Mouse (Mus musculus) heart, embryonic 13.5 days (tissue): ENCODE data around the gene E130114P18Rik. TPM values are rescaled to one million over a fixed set of nuclear protein-coding genes. Genes with fewer than 3 reads are reported as not detected.

Experiments used
- ATAC-seq: fragments of 200-750 bp; cut with Nextera tagmentation; 2 replicates; pipeline ENCODE4 v1.8.0; 2017; ENCODE audit warnings: moderate TSS enrichment; ENCODE audit not compliant: insufficient number of reproducible peaks, low FRiP score, low TSS enrichment; ENCODE audit errors: extremely low read depth
- H3K27ac ChIP-seq: fragments of 300-500 bp; sonication (generic); replicated peaks from 2 replicates; pipeline ENCODE4 v1.5.1; 2015; ENCODE audit warnings: moderate library complexity, mild to moderate bottlenecking, inconsistent platforms
- H3K27me3 ChIP-seq: fragments of 300-500 bp; sonication (generic); replicated peaks from 2 replicates; pipeline ENCODE4 v1.6.1; 2015; ENCODE audit warnings: mild to moderate bottlenecking, inconsistent platforms
- H3K36me3 ChIP-seq: fragments of 300-500 bp; sonication (generic); 2 replicates; pipeline ENCODE4 v1.6.1; 2015; ENCODE audit warnings: mild to moderate bottlenecking, inconsistent platforms
- H3K4me1 ChIP-seq: fragments of 300-500 bp; sonication (generic); 2 replicates; pipeline ENCODE4 v1.6.1; 2015; ENCODE audit warnings: inconsistent platforms
- H3K4me2 ChIP-seq: fragments of 300-500 bp; sonication (generic); 2 replicates; pipeline ENCODE4 v1.6.1; 2015; ENCODE audit warnings: inconsistent platforms, mild to moderate bottlenecking, moderate library complexity
- H3K4me3 ChIP-seq: fragments of 300-500 bp; sonication (generic); 2 replicates; pipeline ENCODE4 v1.5.1; 2015; ENCODE audit warnings: moderate library complexity, mild to moderate bottlenecking, inconsistent platforms
- H3K9ac ChIP-seq: fragments of 300-500 bp; sonication (generic); 2 replicates; pipeline ENCODE4 v1.6.1; 2015; ENCODE audit warnings: inconsistent platforms, mild to moderate bottlenecking, moderate library complexity
- H3K9me3 ChIP-seq: fragments of 300-500 bp; sonication (generic); 2 replicates; pipeline ENCODE4 v1.6.1; 2016; ENCODE audit warnings: inconsistent platforms
- WGBS: fragments of 180-500 bp; shearing (Covaris S2); methylation state at CpG from one replicate; pipeline ENCODE4 v1.1.7; 2015; ENCODE audit warnings: mixed read lengths; 5-methylcytosine and 5-hydroxymethylcytosine counted together
- polyA plus RNA-seq: library from polyadenylated mRNA; unstranded; fragments of >200 nt; fragmentation: Nextera tagmentation; extraction: Ambion mirVana; gene quantifications from 2 replicates; pipeline ENCODE4 v1.2.1, GENCODE M21; 2015

The E130114P18Rik gene
- polyA plus RNA-seq, 1 experiment from 2014 or later, result 0.48 TPM

DNA sequence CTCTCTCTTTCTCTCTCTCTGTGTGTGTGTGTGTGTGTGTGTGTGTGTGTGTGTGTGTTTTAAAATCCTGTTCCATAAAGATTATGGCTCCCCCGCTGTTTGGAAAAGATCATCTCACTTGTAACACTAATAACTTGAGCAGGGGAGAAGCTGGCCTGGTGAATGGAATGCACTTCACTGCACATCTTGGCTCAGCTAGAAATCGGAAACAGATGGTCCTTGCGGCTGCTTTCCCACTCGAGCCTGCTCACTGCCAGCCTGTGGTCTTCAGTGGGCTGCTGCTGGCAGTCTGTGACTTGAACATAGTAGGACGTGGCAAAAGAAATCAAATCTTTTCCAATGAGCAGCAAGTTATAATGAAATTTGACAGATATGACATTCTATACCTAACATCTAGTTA lies 202.4 kb downstream of the E130114P18Rik start:
- no peaks in the 10 kb centered on the region for H3K9me3 ChIP-seq
- WGBS, result 31% methylated on average over 5 of the region's 5 CpGs
- H3K4me1 ChIP-seq, result no peaks in the 10 kb centered on the region
- no peak overlapping the region for H3K9ac ChIP-seq
- ATAC-seq, result no peak
- no peak overlapping the region for H3K27ac ChIP-seq
- H3K36me3 ChIP-seq, result no peaks in the 10 kb centered on the region
- H3K27me3 ChIP-seq, result no peaks in the 10 kb centered on the region
- no peak overlapping the region for H3K4me2 ChIP-seq
- H3K4me3 ChIP-seq, result no peak overlapping the region

DNA sequence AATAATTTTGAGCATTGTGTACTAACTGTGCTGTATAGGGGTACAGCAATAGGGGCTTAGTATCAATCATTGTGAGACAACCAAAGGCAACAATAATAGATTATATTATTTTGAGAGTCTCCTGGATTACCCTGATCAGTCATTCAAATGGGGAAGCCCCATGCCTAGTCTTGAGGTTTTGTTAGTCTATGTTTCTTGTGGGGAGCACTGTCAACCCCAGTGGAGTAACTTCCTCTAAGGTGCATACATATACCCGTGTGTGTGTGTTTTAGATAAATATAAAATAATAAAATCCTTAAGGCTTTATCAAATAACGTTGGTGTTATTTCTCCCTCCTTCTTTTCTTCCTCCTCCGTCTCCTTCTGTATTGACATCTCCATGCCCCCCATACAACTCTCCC lies 208.6 kb downstream of the E130114P18Rik start:
- Histone ChIP-seq H3K9me3 (no peaks in the 10 kb centered on the region), H3K9ac (no peak overlapping the region), H3K4me2 (no peak overlapping the region), H3K27me3 (no peaks in the 10 kb centered on the region), H3K4me3 (no peak overlapping the region), H3K27ac (no peak overlapping the region), H3K36me3 (no peaks in the 10 kb centered on the region), H3K4me1 (no peaks in the 10 kb centered on the region)
- WGBS, result 61% methylated on average over 3 of the region's 3 CpGs
- ATAC-seq, result no peak

DNA sequence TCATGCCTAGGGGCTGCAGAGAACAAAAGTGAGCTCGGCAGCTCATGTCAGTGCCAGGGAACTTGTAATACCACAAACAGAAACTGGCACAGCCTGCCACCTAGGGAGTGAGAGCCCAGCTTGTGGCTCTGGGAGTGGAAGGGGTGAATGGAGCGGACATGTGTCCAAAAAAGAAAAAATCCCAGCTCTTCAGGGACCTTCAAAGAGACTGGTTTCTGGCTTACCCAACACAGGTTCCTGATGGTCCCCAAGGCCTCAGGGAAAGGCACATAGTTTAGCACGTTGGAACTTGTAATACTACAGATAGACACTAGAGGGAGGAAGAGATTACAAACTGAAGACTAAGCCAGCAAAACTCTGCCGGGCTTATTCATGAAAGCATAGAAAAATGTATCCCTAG lies 213.2 kb downstream of the E130114P18Rik start:
- H3K27ac ChIP-seq, result no peak overlapping the region
- H3K4me3 ChIP-seq, result no peak overlapping the region
- no peak overlapping the region for H3K4me2 ChIP-seq
- no peaks in the 10 kb centered on the region for H3K27me3 ChIP-seq
- WGBS, result 35% methylated on average over 4 of the region's 4 CpGs
- H3K9me3 ChIP-seq, result no peaks in the 10 kb centered on the region
- H3K4me1 ChIP-seq, result no peaks in the 10 kb centered on the region
- no peaks in the 10 kb centered on the region for H3K36me3 ChIP-seq
- no peak overlapping the region for H3K9ac ChIP-seq
- no peak for ATAC-seq

DNA sequence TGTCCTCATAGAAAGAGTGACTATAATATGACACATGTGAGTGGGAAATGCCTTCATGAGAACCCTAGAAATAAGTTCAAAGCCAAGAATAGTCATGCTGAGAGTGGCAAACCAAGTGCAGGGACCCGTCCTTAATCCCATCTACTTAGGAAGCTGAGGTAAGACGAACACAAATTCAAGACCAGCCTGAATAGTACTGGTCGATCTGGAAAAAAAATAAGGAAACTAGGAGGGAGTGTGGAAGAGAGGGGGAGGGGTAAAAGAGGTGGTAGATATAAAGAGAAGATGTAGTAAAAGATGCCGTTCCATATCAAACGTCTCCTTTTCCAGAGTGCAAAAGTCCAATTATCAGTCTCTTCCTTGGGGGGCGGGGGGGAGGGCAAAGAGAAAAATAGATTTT lies 213.7 kb downstream of the E130114P18Rik start:
- H3K36me3 ChIP-seq, result no peaks in the 10 kb centered on the region
- H3K4me1 ChIP-seq, result no peaks in the 10 kb centered on the region
- H3K9me3 ChIP-seq, result no peaks in the 10 kb centered on the region
- 70% methylated on average over 6 of the region's 6 CpGs for WGBS
- no peak overlapping the region for H3K27ac ChIP-seq
- H3K4me3 ChIP-seq, result no peak overlapping the region
- no peaks in the 10 kb centered on the region for H3K27me3 ChIP-seq
- no peak overlapping the region for H3K4me2 ChIP-seq
- ATAC-seq, result no peak
- no peak overlapping the region for H3K9ac ChIP-seq

DNA sequence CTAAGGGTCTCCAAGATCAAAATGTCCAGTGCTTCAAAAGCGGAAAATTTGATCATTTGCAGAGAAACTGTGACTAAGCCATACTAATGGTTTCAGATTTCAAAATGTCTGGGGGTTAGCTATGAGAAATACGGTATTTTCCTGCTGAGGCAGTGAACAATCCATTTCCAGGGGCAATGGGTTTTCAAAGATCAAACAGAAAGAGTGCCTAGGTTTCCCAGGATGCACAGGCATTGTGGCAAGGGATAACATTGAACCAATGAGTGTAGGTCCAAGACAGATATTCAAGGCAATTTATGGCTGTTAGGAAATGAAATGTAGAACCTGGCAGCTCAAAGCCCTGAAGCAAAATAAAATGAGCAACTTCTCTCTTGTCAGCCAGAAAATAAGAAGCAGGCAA lies 220.3 kb downstream of the E130114P18Rik start:
- Histone ChIP-seq H3K36me3 (no peaks in the 10 kb centered on the region), H3K27me3 (no peaks in the 10 kb centered on the region), H3K4me1 (no peaks in the 10 kb centered on the region), H3K27ac (no peak overlapping the region), H3K4me2 (no peak overlapping the region), H3K4me3 (no peak overlapping the region), H3K9me3 (no peaks in the 10 kb centered on the region), H3K9ac (no peak overlapping the region)
- 73% methylated on average over 2 of the region's 2 CpGs for WGBS
- no peak for ATAC-seq

DNA sequence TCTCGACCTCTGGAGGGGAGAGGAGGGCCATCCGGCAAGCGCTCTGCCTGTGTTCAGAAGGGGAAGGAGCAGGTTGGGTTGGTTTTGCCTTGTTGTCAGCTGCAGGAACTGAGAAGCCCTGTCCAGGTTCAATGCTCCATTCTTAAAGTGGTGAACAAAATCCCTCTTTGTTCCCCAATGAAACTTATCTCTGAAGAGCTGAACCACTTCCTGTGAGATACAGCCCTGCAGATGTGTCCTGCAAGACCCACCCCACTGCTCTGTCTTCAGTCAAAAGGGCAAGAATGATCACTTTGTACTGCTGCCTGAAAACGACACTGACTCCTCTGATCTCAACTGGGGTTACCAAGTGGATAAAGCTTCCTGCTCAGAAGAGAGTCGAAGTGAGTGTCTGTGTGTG lies 233.9 kb downstream of the E130114P18Rik start:
- no peak overlapping the region for H3K27ac ChIP-seq

DNA sequence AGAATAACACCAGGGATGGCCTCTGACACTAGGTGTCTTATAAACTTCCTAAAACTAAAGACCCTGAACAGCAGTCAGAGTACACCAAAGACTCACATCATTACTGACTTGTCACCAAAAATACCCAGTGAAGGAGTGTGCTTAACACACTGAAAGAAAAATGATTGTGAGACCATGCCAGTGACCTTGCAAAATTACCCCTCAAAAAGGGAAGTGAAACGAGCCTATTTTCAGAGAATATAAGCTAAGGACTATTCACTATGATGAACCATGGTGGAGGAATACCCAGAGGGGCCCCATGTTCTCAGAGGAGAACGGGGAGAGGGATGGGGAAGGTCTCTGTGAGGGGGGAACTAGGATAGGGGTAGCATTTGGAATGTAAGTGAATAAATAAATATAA lies 245.8 kb downstream of the E130114P18Rik start:
- H3K9ac ChIP-seq, result no peak overlapping the region
- H3K4me3 ChIP-seq, result no peak overlapping the region
- H3K27me3 ChIP-seq, result no peaks in the 10 kb centered on the region
- H3K4me2 ChIP-seq, result no peak overlapping the region
- ATAC-seq, result no peak
- H3K27ac ChIP-seq, result no peak overlapping the region
- WGBS, result 63% methylated on average over 2 of the region's 2 CpGs
- H3K4me1 ChIP-seq, result no peaks in the 10 kb centered on the region
- H3K36me3 ChIP-seq, result no peaks in the 10 kb centered on the region
- H3K9me3 ChIP-seq, result no peaks in the 10 kb centered on the region

More for the DNA sequence above, 233.9 kb downstream of the E130114P18Rik start:
- Histone ChIP-seq H3K9ac (no peak overlapping the region), H3K27me3 (no peaks in the 10 kb centered on the region), H3K4me2 (no peak overlapping the region), H3K4me1 (peaks cover 13% of the 10 kb centered on the region), H3K36me3 (no peaks in the 10 kb centered on the region), H3K9me3 (no peaks in the 10 kb centered on the region), H3K4me3 (no peak overlapping the region)
- no peak for ATAC-seq
- WGBS, result 23% methylated on average over 5 of the region's 5 CpGs

DNA sequence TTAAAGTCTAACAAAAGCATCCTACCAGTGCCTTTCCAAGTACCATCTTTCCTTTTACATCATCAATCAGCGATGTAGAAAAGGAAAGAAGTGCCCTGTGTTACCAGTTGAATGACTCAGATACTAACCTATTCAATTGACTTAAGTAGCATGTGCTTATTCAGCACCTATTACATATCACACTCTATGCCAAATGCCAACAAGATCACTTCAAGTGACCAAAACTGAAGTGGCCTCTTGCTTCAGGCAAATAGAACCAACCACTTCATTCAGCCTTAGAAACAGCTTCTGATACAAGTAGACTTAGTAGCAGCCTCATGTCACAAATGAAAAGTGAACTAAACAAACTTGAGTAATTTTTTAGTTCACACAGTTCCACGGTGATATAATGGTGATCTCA lies 249.4 kb downstream of the E130114P18Rik start:
- 72% methylated on average over 2 of the region's 2 CpGs for WGBS
- ATAC-seq, result no peak

More for the DNA sequence above, 249.4 kb downstream of the E130114P18Rik start:
- H3K4me3 ChIP-seq, result no peak overlapping the region
- H3K36me3 ChIP-seq, result no peaks in the 10 kb centered on the region
- H3K9me3 ChIP-seq, result no peaks in the 10 kb centered on the region
- no peaks in the 10 kb centered on the region for H3K27me3 ChIP-seq
- no peak overlapping the region for H3K4me2 ChIP-seq
- no peak overlapping the region for H3K9ac ChIP-seq
- H3K27ac ChIP-seq, result no peak overlapping the region
- no peaks in the 10 kb centered on the region for H3K4me1 ChIP-seq

Other genes with a start within 250 kb of the E130114P18Rik start
- 31.1 and 32.3 TPM in 2 replicates for gene Nfia, start 5.3 kb downstream of the E130114P18Rik start, polyA plus RNA-seq